Mouse (Mus musculus) megakaryocyte, embryonic 14.5 days (primary cell): Measurements from ENCODE around the gene Kcnc3.

Experiments
- FLI1 ChIP-seq: IDR thresholded peaks from 2 replicates; pipeline ENCODE4 v1.6.1; 2012; ENCODE audit warnings: low read length, inconsistent platforms, mixed read lengths
- GATA1 ChIP-seq: IDR thresholded peaks from 3 replicates; pipeline ENCODE4 v1.6.1; 2012; ENCODE audit warnings: mixed read lengths, low read length, inconsistent platforms, borderline replicate concordance

- no peak for TF ChIP-seq GATA1
- no peak for TF ChIP-seq FLI1
Measured at GRCm38 (mm10) chr7:44626966-44627365, 36.5 kb downstream of the Kcnc3 start.
